Mouse (Mus musculus) lung, postnatal 4 days (tissue): ENCODE data around the gene Mpp2.
A peak's percentile ranks its signal among the peaks of the same experiment; 100 is the strongest.

Experiments used
- DNase-seq, 2 experiments: peaks; one replicate each; pipeline ENCODE4 v3.0.0; 2021

Gene Mpp2

GRCm38 (mm10) chr11:102034887-102035286 lies 53.4 kb downstream of the Mpp2 start:
- no peak for DNase-seq

DNA sequence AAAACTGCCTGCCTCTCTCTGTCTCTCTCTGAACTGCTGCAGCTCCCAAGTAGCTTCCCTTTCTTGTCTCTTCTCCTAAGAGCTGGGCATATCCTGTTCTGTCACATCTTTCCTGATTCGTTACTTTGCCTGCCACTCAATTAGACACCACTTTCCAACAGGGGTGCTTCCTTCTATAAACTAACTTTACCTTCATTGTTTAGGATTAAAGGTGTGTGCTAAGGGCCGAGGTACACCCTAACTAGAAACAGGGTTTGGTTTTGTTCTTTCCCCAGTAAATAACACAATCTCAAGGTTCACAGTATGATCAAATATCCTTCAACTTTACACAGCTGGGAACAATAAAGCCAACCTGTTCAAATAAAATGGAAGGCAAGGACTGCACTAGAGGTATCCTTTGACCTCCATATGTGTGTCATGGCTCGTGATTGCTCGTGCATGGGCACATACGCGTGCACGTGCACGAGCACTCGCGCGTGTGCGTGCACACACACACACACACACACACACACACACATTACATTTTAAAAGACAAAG lies 55.2 kb downstream of the Mpp2 start:
- DNase-seq, result no peak

DNA sequence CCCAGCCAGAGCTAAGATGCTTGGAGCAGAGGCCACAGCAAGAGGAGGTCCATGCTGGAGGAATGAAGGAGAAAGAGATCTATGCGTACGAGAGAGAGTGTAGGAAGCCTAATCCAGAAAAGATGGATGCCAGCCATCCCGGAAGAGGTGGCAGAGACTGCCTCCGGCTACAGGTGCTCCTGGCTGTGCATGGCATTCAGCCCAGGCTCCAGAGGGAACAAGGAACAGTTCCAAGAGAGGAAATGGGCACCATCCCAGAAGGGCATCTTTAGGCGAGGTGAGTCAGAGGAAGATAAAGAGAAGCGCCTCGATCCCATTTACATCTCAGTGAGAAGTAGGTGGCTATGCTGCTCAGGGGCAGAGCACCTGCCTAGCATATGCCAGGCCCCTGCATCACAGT lies 57.2 kb downstream of the Mpp2 start:
- DNase-seq, result no peak

- DNase-seq, result no peak
These were observed 58.3 kb downstream of the Mpp2 start for GRCm38 (mm10) chr11:102029966-102030365.

DNA sequence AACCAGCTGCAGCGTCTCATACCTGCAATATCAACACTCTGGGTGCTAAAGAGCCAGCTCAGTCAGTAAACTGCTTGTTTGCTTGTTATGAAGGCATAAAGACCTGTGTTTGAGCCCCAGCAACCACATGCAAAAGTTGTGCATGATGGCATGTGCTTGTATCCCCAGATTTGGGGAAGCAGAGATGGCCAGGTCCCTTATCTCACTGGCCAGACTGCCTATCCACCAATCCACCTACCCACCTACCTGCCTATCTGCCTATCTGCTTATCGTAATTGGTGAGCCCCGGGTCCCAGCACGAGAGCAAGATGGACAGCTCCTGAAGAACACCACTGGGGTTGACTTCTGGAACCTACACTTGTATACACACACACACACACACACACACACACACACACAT lies 59.0 kb downstream of the Mpp2 start:
- no peak for DNase-seq

- no peak for DNase-seq
These were observed 60.1 kb downstream of the Mpp2 start, which contains the start of gene Mpp3 for GRCm38 (mm10) chr11:102028087-102028816. Gene Mpp3 (minus strand): TSS chr11:102028461.

- DNase-seq, result no peak
These were observed 60.8 kb downstream of the Mpp2 start for GRCm38 (mm10) chr11:102027361-102028017.

DNA sequence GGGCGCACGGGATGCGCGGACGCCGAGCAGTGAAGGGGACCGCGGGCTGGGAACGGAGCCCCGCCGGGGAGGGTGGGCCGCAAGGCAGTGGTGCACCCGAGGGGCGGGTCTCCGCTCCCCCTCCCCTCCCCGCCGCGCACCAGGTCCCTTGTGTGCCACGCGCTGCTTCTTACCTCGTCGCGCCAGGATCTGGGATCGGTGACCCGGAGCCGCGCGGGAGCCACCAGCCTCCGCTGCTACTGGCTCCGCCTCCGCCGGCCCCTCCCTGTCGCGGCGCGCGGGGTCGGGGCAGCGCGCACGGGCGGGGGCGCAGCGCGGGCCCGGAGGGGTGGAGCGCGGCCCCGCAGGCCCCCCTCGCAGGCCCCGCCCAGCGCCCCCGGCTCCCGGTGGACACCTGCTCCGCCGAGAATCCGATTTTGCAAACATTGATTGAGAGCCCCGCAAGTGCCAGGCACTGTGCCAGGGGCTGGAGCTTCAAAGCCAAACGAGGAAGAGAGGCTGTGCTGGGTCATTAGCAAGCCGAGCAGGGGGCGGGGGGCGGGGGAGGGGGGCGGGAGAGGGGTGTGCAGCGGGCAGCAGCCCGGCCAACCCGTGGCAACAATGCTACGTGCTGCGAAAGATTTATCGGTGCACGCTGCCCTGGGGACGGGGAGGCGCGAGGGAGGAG lies 61.5 kb downstream of the Mpp2 start:
- DNase-seq, result peak; percentile 76 to 87

DNA sequence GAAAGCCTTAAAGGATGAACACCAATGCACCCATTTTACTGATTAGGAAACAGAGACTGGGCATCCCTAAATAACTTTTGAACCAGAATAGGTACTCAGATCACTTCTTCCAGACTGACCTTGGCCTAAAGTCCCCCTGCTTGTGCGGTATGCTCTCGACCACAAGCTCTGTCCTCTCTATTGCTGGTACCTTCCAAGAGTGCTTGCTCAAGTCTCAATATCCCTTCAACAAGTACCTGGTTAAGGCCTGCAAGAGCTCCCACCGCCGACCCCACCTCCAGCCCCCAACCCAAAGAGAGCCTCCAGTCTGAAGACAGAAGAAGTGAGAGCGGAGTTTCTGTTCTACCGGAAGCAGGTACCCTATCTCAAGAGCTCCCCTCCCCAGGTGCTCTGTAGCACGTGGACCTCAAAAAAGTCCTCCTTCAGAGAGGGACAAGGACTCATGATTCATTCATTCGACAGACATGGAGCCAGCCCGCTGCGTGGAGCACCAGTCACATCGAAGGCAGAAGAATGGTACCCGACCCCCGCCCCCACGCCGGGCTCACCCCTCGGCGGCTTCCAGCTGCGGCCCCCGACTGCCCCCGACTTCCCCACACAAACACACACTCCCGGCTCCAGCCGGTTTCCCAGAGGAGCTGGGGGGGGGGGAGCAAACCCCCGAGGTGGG lies 62.2 kb downstream of the Mpp2 start:
- DNase-seq, result no peak

GRCm38 (mm10) chr11:102025354-102025753 lies 63.0 kb downstream of the Mpp2 start:
- DNase-seq, result no peak

DNA sequence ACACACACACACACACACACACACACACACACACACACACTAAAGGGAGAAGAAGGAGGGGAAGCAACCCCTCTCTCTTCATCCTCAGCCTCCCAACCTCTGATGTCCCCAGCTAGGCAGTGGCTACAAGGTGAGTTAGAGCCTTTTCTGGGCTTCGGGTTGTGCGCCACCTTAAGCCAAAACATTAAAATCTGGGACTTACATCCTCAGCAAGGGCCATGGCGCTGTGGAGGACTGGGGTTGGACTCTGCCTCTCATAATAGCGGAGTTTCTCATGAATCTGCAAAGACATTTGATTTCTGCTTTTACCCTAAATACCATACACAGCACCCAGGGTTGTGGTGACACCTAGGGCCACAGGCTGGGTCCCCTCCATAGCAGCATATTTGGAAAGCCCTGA lies 63.4 kb downstream of the Mpp2 start:
- DNase-seq, result no peak

DNA sequence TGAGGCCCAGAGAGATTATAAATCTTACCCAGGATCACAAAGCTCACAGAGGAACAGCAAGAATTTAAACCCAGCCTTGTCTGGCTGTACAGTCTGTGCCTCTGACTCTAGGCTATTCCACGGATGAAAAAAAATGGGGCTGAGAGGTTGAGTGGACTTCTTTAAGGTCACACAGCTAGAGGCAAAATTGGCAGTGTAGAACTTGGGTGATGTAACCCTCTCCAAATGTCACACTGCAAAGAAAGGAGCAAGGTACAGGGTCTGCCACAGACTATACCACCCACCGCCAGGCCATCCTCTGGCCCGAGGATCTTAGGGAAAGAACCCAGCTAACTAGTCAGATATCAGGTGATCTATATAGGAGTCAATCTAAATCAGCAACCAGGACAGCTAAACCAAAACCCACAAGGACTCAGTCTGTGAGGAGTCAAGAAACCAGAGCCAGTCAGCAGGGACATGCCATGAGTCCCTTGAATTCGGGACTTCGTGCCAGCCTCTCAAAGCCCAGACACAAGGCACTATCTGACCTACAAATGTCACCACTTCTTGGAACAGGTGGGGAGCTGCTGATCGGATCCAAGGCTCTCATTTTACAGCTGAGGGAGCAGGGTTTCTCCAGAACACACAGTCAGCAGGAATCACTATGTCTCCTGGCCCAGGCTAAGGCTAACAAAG lies 64.1 kb downstream of the Mpp2 start:
- no peak for DNase-seq

GRCm38 (mm10) chr11:102023406-102023805 lies 64.9 kb downstream of the Mpp2 start:
- DNase-seq, result no peak

DNA sequence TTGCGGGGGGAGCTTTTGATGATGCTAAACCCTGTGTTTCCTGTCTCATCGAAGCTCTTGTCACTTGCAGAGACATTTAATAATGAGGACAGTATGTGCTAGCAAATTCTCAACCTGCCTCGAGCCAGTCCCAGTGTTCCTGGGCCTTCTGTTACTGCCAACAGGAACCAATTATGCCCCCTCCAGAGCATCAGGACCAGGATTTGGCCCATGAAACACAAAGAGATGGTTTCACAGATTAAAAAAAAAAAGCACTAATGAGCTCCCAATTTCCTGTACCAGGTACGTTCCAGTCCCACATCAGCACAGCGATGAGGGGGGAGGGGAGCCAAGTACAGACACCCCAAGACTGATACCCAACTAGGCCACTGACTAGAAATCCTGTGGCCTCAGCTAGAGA lies 67.1 kb downstream of the Mpp2 start:
- no peak for DNase-seq

- DNase-seq, result no peak
These were observed 68.6 kb downstream of the Mpp2 start for GRCm38 (mm10) chr11:102019736-102020135.

GRCm38 (mm10) chr11:102016136-102016535 lies 72.2 kb downstream of the Mpp2 start:
- DNase-seq, result no peak

- no peak for DNase-seq
These were observed 72.8 kb downstream of the Mpp2 start for GRCm38 (mm10) chr11:102015472-102015871.

- no peak for DNase-seq
These were observed 75.1 kb downstream of the Mpp2 start for GRCm38 (mm10) chr11:102013201-102013600.

GRCm38 (mm10) chr11:102011510-102011909 lies 76.8 kb downstream of the Mpp2 start:
- DNase-seq, result no peak

- DNase-seq, result no peak
These were observed 78.2 kb downstream of the Mpp2 start for GRCm38 (mm10) chr11:102010140-102010539.

- peak; percentile 45 to 63 for DNase-seq
These were observed 79.2 kb downstream of the Mpp2 start for GRCm38 (mm10) chr11:102008954-102009637.

DNA sequence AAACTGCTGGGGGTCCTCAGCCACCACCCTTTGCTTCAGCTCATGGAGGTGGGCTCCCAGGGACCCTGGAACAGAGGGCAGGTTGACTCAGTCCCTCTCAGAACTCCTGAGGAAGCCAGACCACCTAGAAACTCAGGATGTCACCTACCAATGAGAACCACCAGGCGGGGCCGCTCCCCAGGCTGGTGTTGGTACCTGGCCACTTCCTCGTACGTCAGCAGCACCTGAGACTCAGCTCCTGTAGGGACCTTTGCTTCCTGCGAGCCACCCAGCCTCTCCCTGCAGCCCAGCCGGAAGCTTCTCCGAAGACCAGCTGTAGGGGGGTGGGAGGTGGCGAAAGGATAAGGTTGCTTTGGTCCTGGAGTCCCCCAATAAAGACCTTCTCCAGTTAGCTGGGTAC lies 79.9 kb downstream of the Mpp2 start:
- no peak for DNase-seq
